Mouse (Mus musculus) ovary, postnatal 10 days (tissue): ENCODE data around the gene Gm20388.

Experiments
- DNase-seq: peaks from one replicate; pipeline ENCODE4 v3.0.0; 2022; ENCODE audit warnings: low spot score

Gene Gm20388

GRCm38 (mm10) chr8:122763267-122763738 is 2852.7 kb downstream of the Gm20388 start:
- DNase-seq: no peak

GRCm38 (mm10) chr8:122764790-122765474 is 2854.3 kb downstream of the Gm20388 start:
- DNase-seq: no peak

GRCm38 (mm10) chr8:122766189-122766588 is 2855.5 kb downstream of the Gm20388 start:
- DNase-seq: no peak

GRCm38 (mm10) chr8:122766647-122767200 is 2856.1 kb downstream of the Gm20388 start:
- DNase-seq: no peak

- DNase-seq: no peak
Measured at GRCm38 (mm10) chr8:122767229-122767628, 2856.6 kb downstream of the Gm20388 start.

- DNase-seq: no peak
Measured at GRCm38 (mm10) chr8:122769251-122770058, 2858.8 kb downstream of the Gm20388 start.

GRCm38 (mm10) chr8:122772431-122773060 is 2861.9 kb downstream of the Gm20388 start:
- no peak for DNase-seq

- peak; percentile 56 for DNase-seq
Measured at GRCm38 (mm10) chr8:122775285-122776155, 2864.9 kb downstream of the Gm20388 start, which contains the start of gene Acsf3. Acsf3 (plus strand) TSS chr8:122775486.

- DNase-seq: no peak
Measured at GRCm38 (mm10) chr8:122777701-122778100, 2867.1 kb downstream of the Gm20388 start.

- DNase-seq: no peak
Measured at GRCm38 (mm10) chr8:122778703-122779239, 2868.1 kb downstream of the Gm20388 start.

GRCm38 (mm10) chr8:122779255-122779654 is 2868.6 kb downstream of the Gm20388 start:
- no peak for DNase-seq

- no peak for DNase-seq
Measured at GRCm38 (mm10) chr8:122784756-122785155, 2874.1 kb downstream of the Gm20388 start.

- DNase-seq: no peak
Measured at GRCm38 (mm10) chr8:122789796-122790195, 2879.2 kb downstream of the Gm20388 start.

- no peak for DNase-seq
Measured at GRCm38 (mm10) chr8:122793375-122794174, 2882.9 kb downstream of the Gm20388 start.

GRCm38 (mm10) chr8:122794175-122794454 is 2883.5 kb downstream of the Gm20388 start:
- DNase-seq: no peak

- DNase-seq: no peak
Measured at GRCm38 (mm10) chr8:122803906-122804761, 2893.5 kb downstream of the Gm20388 start.

GRCm38 (mm10) chr8:122805349-122805748 is 2894.7 kb downstream of the Gm20388 start:
- no peak for DNase-seq

GRCm38 (mm10) chr8:122806956-122807538 is 2896.4 kb downstream of the Gm20388 start:
- DNase-seq: no peak

- DNase-seq: no peak
Measured at GRCm38 (mm10) chr8:122807907-122808306, 2897.3 kb downstream of the Gm20388 start.
